Mouse (Mus musculus) lung, adult 2 months (tissue): ENCODE measurements around the gene Fam198a. TPM values are rescaled to one million over a fixed set of nuclear protein-coding genes. Genes with fewer than 3 reads are reported as not detected.

Experiments used
- DNase-seq: peaks from one replicate; pipeline ENCODE4 v3.0.0; 2022
- H3K4me1 ChIP-seq: fragments of 200-500 bp; 2 replicates; pipeline ENCODE4 v1.6.1; 2011; ENCODE audit warnings: low read length; ENCODE audit not compliant: control insufficient read depth, insufficient read depth
- H3K4me3 ChIP-seq: fragments of 200-500 bp; replicated peaks from 2 replicates; pipeline ENCODE3; 2011; ENCODE audit warnings: low read depth, mild to moderate bottlenecking, control low read depth, low read length; ENCODE audit errors: extremely low read depth
- CTCF ChIP-seq: fragments of 200-500 bp; IDR thresholded peaks from 2 replicates; pipeline ENCODE4 v1.5.1; 2011; ENCODE audit warnings: mild to moderate bottlenecking, low read length, control low read depth; ENCODE audit not compliant: insufficient read depth
- POLR2A ChIP-seq: fragments of 200-500 bp; IDR thresholded peaks from 2 replicates; pipeline ENCODE4 v1.6.1; 2011; ENCODE audit warnings: low read depth, mild to moderate bottlenecking, control low read depth, low read length, borderline replicate concordance; ENCODE audit errors: extremely low read depth
- WGBS: fragments of 180-500 bp; shearing (Covaris S2); methylation state at CpG from one replicate; pipeline ENCODE4 v1.1.7; 2018; 5-methylcytosine and 5-hydroxymethylcytosine counted together
- polyA plus RNA-seq: library from polyadenylated mRNA; depleted of rRNA; stranded (reverse); fragments of >200 nt; gene quantifications from 2 replicates; pipeline ENCODE4 v1.2.3, GENCODE M21; 2012; rRNA removed

Gene Fam198a
- polyA plus RNA-seq, 1 experiment: 8.4 TPM

DNA sequence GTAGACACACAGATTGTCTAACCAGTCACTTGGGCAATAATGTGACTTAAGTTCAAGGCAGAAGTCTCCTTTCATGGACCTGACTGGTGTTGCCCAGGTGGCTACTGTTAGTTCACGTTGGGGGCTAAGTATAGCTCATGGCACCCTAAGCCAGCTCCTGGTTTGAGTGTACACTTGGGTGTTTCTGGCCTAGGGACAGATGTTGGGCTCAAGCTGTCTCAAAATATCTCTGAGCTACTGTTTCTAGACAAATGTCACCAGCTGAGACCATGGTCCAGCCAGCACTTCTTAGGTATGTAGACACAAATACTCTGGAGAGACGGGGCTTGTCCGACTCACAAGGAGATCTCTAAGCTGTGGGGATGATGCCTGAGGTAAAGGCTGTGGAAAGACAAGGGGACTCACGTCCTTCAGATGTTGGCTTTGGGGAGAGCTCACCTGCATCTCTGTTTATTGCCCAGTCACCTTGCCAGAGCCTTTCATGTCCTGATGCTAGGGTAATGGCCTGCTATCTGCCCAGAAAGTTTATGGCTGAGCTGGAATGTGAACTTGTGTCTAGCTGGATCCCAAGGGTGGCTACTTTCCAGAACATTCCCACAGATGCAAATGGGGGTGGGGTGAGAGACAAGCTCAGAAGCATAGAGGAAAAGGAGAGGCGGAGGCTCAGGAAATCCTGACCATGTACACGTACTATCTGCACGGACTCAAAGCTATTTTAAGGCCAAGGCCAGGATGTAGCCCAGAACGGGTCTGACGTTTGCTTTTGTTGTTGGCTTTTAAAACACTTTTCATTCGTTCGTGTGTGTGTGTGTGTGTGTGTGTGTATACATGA, 77.3 kb downstream of the Fam198a start:
- DNase-seq: no peak
- 29% methylated on average over 11 of the region's 11 CpGs for WGBS
- TF ChIP-seq CTCF: no peak
- 0 out of 2 replicates have a peak, but pooled peaks have one; percentile 27 for TF ChIP-seq POLR2A

GRCm38 (mm10) chr9:122029765-122030164, 79.0 kb downstream of the Fam198a start:
- DNase-seq: no peak
- TF ChIP-seq POLR2A: no peak
- no peak for TF ChIP-seq CTCF
- H3K4me1 ChIP-seq: peaks cover 15% of the 10 kb centered on the region
- H3K4me3 ChIP-seq: no peak overlapping the region
- 86% methylated on average over 7 of the region's 7 CpGs for whole genome bisulfite sequencing

More for the DNA sequence above, 77.3 kb downstream of the Fam198a start:
- Histone ChIP-seq H3K4me3 (no peak overlapping the region), H3K4me1 (peaks cover 29% of the 10 kb centered on the region)

Other genes with a start within 250 kb of the Fam198a start
- gene Sec22c, start 245.5 kb upstream of the Fam198a start, polyA plus RNA-seq: 8.9 and 9.9 TPM in 2 replicates
- 18.4 and 22.2 TPM in 2 replicates for gene Ss18l2, start 240.7 kb upstream of the Fam198a start, polyA plus RNA-seq
- 36.6 and 48.6 TPM in 2 replicates for gene Nktr, start 231.8 kb upstream of the Fam198a start, polyA plus RNA-seq
- 26.8 and 46.2 TPM in 2 replicates for gene Zfp651, start 191.7 kb upstream of the Fam198a start, polyA plus RNA-seq
- gene Klhl40, start 173.4 kb upstream of the Fam198a start, polyA plus RNA-seq: 0.49 and 4.4 TPM in 2 replicates
- gene Hhatl, start 158.5 kb upstream of the Fam198a start, polyA plus RNA-seq: 7.4 and 11.0 TPM in 2 replicates
- gene Ccdc13, start 111.5 kb upstream of the Fam198a start, polyA plus RNA-seq: 4.2 and 5.1 TPM in 2 replicates
- gene Higd1a, start 92.6 kb upstream of the Fam198a start, polyA plus RNA-seq: 11.6 and 24.4 TPM in 2 replicates
- gene Ackr2, start 52.6 kb upstream of the Fam198a start, polyA plus RNA-seq: 43.2 and 46.8 TPM in 2 replicates
- 0.90 and 1.1 TPM in 2 replicates for gene Cyp8b1, start 34.7 kb upstream of the Fam198a start, polyA plus RNA-seq
- gene Pomgnt2, start 46.1 kb downstream of the Fam198a start, polyA plus RNA-seq: 14.5 and 14.8 TPM in 2 replicates
- 107 and 129 TPM in 2 replicates for gene Snrk, start 166.3 kb downstream of the Fam198a start, polyA plus RNA-seq